Mouse (Mus musculus) forelimb bud, embryonic 11.5 days (tissue): ENCODE results near the gene Gm5039.
"Not testable (repeated sequence)": the region's sequence is repeated elsewhere in the genome, so short reads cannot be mapped to it uniquely, and the experiment has no call there.

Experiments
- DNase-seq: peaks from one replicate; pipeline ENCODE4 v3.0.0-alpha.2; 2012; ENCODE audit warnings: low read depth, low spot score

The Gm5039 gene

GRCm38 (mm10) chr12:88323926-88324325 lies at the start of gene Gm5039:
Gene Gm5039 (minus strand): TSS chr12:88324026.
- DNase-seq: not testable (repeated sequence)

- DNase-seq: no peak
These were observed 48.2 kb upstream of the Gm5039 start for GRCm38 (mm10) chr12:88372018-88372417.

GRCm38 (mm10) chr12:88370321-88370720 lies 46.5 kb upstream of the Gm5039 start:
- not testable (repeated sequence) for DNase-seq

- not testable (repeated sequence) for DNase-seq
These were observed 45.9 kb upstream of the Gm5039 start for GRCm38 (mm10) chr12:88369690-88370089.

GRCm38 (mm10) chr12:88368618-88369017 lies 44.8 kb upstream of the Gm5039 start:
- DNase-seq: no peak

- DNase-seq: no peak
These were observed 43.8 kb upstream of the Gm5039 start for GRCm38 (mm10) chr12:88367673-88368072.

GRCm38 (mm10) chr12:88361120-88361445 lies 37.3 kb upstream of the Gm5039 start:
- DNase-seq: no peak

- DNase-seq: peak; percentile 86
These were observed 36.8 kb upstream of the Gm5039 start, which contains the start of gene Adck1 for GRCm38 (mm10) chr12:88360441-88361119. Gene Adck1 (plus strand): TSS chr12:88360554.

- DNase-seq: no peak
These were observed 30.4 kb upstream of the Gm5039 start for GRCm38 (mm10) chr12:88354182-88354702.

- not testable (repeated sequence) for DNase-seq
These were observed 17.5 kb upstream of the Gm5039 start for GRCm38 (mm10) chr12:88341286-88341685.

- DNase-seq: not testable (repeated sequence)
These were observed 13.0 kb upstream of the Gm5039 start for GRCm38 (mm10) chr12:88336662-88337413.

- DNase-seq: no peak
These were observed 9.3 kb downstream of the Gm5039 start for GRCm38 (mm10) chr12:88314556-88314955.

GRCm38 (mm10) chr12:88297171-88297570 lies 26.7 kb downstream of the Gm5039 start:
- DNase-seq: not testable (repeated sequence)

- DNase-seq: not testable (repeated sequence)
These were observed 30.7 kb downstream of the Gm5039 start for GRCm38 (mm10) chr12:88293082-88293481.

GRCm38 (mm10) chr12:88285224-88285623 lies 38.6 kb downstream of the Gm5039 start:
- not testable (repeated sequence) for DNase-seq

GRCm38 (mm10) chr12:88274400-88274799 lies 49.4 kb downstream of the Gm5039 start, which contains the start of gene Gm5662:
Gene Gm5662 (minus strand): TSS chr12:88274500.
- DNase-seq: not testable (repeated sequence)
